Mouse (Mus musculus): ENCODE data around the gene Arl1. TPM values are rescaled to one million over a fixed set of nuclear protein-coding genes. Genes with fewer than 3 reads are reported as not detected.
"Not testable (repeated sequence)": the region's sequence is repeated elsewhere in the genome, so short reads cannot be mapped to it uniquely, and the experiment has no call there.

Arl1 gene
- polyA plus RNA-seq, 1 experiment from 2014 or later: 186 TPM

DNA sequence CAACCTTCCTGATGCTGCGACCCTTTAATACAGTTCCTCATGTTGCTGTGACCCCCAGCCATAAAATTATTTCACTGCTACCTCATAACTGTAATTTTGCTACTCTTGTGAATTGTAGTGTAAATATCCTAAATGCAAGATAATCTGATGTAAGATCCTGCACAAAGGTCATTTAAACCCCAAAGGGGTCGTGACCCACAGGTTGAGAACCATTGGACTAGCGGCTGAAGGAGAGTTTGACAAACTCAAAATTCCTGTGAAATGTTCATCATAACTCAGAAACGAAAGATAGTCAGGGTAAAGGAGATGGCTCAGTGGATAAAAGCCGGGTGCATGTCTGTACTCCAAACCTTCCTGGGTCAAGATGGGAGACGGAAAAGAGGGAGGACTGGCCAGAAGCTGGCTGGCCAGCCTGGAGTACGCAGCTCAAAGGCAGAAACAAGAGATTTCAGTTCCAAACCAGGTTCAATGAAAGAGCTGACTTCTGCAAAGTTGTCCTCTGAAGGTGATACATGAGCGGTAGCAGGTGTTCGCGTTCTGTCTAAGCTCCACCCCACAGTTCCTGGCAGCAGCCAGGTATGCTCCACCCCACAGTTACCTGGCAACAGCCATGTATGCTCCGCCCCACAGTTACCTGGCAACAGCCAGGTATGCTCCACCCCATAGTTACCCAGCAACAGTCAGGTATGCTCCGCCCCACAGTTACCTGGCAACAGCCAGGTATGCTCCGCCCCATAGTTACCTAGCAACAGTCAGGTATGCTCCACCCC is 13.5 kb upstream of the Arl1 start:
- Histone ChIP-seq H3K36me3 (ENCODE audit: control insufficient read depth, insufficient read depth, low read length) (no peaks in the 10 kb centered on the region), H3K9me3 (ENCODE audit: control insufficient read depth, low read length) (no peaks in the 10 kb centered on the region), H3K4me3 (ENCODE audit: low read length) (no peak overlapping the region), H3K27ac (ENCODE audit: low read depth, low read length) (no peak overlapping the region), H3K4me1 (ENCODE audit: control insufficient read depth, insufficient read depth, low read length) (no peaks in the 10 kb centered on the region), H3K4me2 (replicated peaks; ENCODE audit: low read depth, low read length) (no peak overlapping the region), H3K27me3 (ENCODE audit: control insufficient read depth, insufficient read depth, low read length) (no peaks in the 10 kb centered on the region), H3K9ac (ENCODE audit: low read depth, low read length) (no peak overlapping the region)
- 61% methylated on average over 13 of the region's 13 CpGs for WGBS
- ATAC-seq (ENCODE audit: low FRiP score, low TSS enrichment): no peak

DNA sequence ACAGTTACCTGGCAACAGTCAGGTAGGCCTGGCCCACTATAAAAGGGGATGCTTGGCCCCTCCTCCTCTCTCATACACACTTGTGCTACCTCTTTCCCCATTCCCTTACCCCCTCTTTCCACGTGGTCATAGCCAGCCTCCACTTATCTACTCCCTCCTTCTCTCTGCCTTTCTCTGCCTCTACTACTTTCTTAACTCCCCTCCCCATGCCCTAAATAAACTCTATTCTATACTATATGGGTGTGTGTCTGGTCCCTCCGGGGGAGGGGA is 13.0 kb upstream of the Arl1 start:
- Histone ChIP-seq H3K27me3 (ENCODE audit: control insufficient read depth, insufficient read depth, low read length) (no peaks in the 10 kb centered on the region), H3K4me3 (ENCODE audit: low read length) (no peak overlapping the region), H3K9ac (ENCODE audit: low read depth, low read length) (no peak overlapping the region), H3K9me3 (ENCODE audit: control insufficient read depth, low read length) (no peaks in the 10 kb centered on the region), H3K27ac (ENCODE audit: low read depth, low read length) (no peak overlapping the region), H3K4me2 (replicated peaks; ENCODE audit: low read depth, low read length) (no peak overlapping the region), H3K4me1 (ENCODE audit: control insufficient read depth, insufficient read depth, low read length) (no peaks in the 10 kb centered on the region), H3K36me3 (ENCODE audit: control insufficient read depth, insufficient read depth, low read length) (no peaks in the 10 kb centered on the region)
- WGBS: 43% methylated on average over 2 of the region's 2 CpGs
- no peak for ATAC-seq (ENCODE audit: low FRiP score, low TSS enrichment)

DNA sequence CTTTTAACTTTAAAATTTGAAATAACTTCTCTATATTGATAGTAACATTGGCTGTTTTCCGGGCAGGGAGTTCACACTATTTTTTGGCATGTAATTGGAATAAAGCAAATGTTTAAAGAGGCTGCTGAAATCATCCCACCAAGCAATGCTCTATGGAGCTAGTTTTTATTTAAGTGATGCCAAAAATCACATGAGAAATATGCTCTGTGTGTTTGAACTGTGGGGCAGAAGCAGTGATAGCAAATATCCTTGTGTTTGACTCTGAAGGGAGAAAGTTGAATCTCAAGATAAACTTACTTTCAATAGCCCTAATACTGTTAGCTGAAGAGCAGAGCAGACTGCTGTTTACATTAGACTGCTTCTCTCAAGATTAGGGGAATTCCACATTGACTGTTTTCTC is 11.0 kb upstream of the Arl1 start:
- H3K4me1 ChIP-seq (ENCODE audit: control insufficient read depth, insufficient read depth, low read length): no peaks in the 10 kb centered on the region
- H3K9me3 ChIP-seq (ENCODE audit: control insufficient read depth, low read length): no peaks in the 10 kb centered on the region
- no peaks in the 10 kb centered on the region for H3K27me3 ChIP-seq (ENCODE audit: control insufficient read depth, insufficient read depth, low read length)
- H3K9ac ChIP-seq (ENCODE audit: low read depth, low read length): no peak overlapping the region
- H3K27ac ChIP-seq (ENCODE audit: low read depth, low read length): no peak overlapping the region
- ATAC-seq (ENCODE audit: low FRiP score, low TSS enrichment): no peak
- 82% methylated on average over 1 of the region's 1 CpGs for WGBS
- H3K4me2 ChIP-seq (replicated peaks; ENCODE audit: low read depth, low read length): no peak overlapping the region
- no peak overlapping the region for H3K4me3 ChIP-seq (ENCODE audit: low read length)
- H3K36me3 ChIP-seq (ENCODE audit: control insufficient read depth, insufficient read depth, low read length): no peaks in the 10 kb centered on the region

DNA sequence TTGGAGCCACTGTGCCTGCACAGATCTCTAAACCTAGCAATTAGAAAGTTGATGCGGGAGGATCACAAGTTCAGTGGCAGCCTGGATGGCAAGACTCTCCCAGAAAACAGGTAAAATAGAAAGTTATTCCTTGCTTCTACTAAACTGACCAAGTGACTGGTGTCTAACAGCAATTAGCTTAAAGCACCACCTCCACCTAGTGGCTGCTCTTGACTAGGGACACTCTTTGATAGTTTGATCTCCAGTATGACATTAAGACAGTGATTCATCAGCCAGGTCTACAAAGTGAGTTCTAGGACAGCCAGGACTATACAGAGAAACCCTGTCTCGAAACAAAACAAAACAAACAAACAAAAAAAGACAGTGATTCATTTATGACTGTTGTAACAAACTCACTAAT is 5.3 kb upstream of the Arl1 start:
- Histone ChIP-seq H3K4me2 (replicated peaks; ENCODE audit: low read depth, low read length) (no peak overlapping the region), H3K27ac (ENCODE audit: low read depth, low read length) (no peak overlapping the region), H3K4me3 (ENCODE audit: low read length) (no peak overlapping the region), H3K9ac (ENCODE audit: low read depth, low read length) (no peak overlapping the region), H3K4me1 (ENCODE audit: control insufficient read depth, insufficient read depth, low read length) (no peaks in the 10 kb centered on the region), H3K36me3 (ENCODE audit: control insufficient read depth, insufficient read depth, low read length) (no peaks in the 10 kb centered on the region), H3K27me3 (ENCODE audit: control insufficient read depth, insufficient read depth, low read length) (no peaks in the 10 kb centered on the region), H3K9me3 (ENCODE audit: control insufficient read depth, low read length) (no peaks in the 10 kb centered on the region)
- WGBS: 51% methylated on average over 2 of the region's 2 CpGs
- ATAC-seq (ENCODE audit: low FRiP score, low TSS enrichment): no peak

DNA sequence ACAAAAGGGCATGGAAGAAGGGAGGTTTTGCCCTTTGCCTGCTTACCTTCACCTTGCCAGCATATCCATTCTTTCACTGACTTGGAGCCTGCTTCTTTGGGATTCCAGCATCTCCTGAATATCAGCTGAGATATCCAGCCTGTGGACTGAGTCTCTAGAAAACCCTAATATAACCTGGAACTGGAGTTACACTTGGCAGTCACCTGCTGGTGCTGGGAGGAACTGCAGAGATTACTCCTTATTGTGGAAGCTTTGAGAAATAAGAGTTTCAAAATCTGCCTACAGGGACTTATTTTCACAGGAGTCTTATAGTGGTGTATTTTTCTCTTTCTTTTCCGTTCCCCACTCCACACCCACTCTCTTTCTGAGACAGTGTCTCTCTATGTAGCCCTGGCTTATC is 3.5 kb upstream of the Arl1 start:
- no peak for ATAC-seq (ENCODE audit: low FRiP score, low TSS enrichment)
- Histone ChIP-seq H3K27ac (ENCODE audit: low read depth, low read length) (no peak overlapping the region), H3K9ac (ENCODE audit: low read depth, low read length) (no peak overlapping the region), H3K36me3 (ENCODE audit: control insufficient read depth, insufficient read depth, low read length) (no peaks in the 10 kb centered on the region), H3K4me3 (ENCODE audit: low read length) (no peak overlapping the region), H3K4me1 (ENCODE audit: control insufficient read depth, insufficient read depth, low read length) (no peaks in the 10 kb centered on the region), H3K4me2 (replicated peaks; ENCODE audit: low read depth, low read length) (no peak overlapping the region), H3K27me3 (ENCODE audit: control insufficient read depth, insufficient read depth, low read length) (no peaks in the 10 kb centered on the region), H3K9me3 (ENCODE audit: control insufficient read depth, low read length) (no peaks in the 10 kb centered on the region)
- 40% methylated on average over 1 of the region's 1 CpGs for WGBS

DNA sequence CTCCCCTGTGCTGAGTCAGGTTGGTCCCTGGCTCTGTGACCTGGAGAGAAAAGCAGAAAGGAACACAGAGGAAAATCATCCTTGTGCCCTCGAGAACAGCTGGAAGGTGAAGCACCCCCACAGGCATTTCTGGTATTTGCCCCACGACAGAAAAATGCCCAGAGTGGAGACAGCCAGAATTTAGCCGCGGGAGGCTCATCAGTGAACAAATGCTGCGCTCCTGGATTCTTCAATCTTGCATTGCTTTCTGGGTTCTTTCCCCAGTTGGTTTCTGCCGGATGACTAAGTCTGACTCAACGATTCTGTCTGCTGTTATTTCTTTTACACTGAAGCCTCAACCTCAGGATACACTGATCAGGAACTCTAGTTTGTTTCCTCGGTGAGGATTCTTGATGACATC is 2.5 kb upstream of the Arl1 start:
- H3K4me3 ChIP-seq (ENCODE audit: low read length): no peak overlapping the region
- no peaks in the 10 kb centered on the region for H3K27me3 ChIP-seq (ENCODE audit: control insufficient read depth, insufficient read depth, low read length)
- no peaks in the 10 kb centered on the region for H3K4me1 ChIP-seq (ENCODE audit: control insufficient read depth, insufficient read depth, low read length)
- no peaks in the 10 kb centered on the region for H3K36me3 ChIP-seq (ENCODE audit: control insufficient read depth, insufficient read depth, low read length)
- H3K27ac ChIP-seq (ENCODE audit: low read depth, low read length): no peak overlapping the region
- no peaks in the 10 kb centered on the region for H3K9me3 ChIP-seq (ENCODE audit: control insufficient read depth, low read length)
- no peak overlapping the region for H3K4me2 ChIP-seq (replicated peaks; ENCODE audit: low read depth, low read length)
- H3K9ac ChIP-seq (ENCODE audit: low read depth, low read length): no peak overlapping the region
- WGBS: 75% methylated on average over 8 of the region's 8 CpGs
- ATAC-seq (ENCODE audit: low FRiP score, low TSS enrichment): no peak

DNA sequence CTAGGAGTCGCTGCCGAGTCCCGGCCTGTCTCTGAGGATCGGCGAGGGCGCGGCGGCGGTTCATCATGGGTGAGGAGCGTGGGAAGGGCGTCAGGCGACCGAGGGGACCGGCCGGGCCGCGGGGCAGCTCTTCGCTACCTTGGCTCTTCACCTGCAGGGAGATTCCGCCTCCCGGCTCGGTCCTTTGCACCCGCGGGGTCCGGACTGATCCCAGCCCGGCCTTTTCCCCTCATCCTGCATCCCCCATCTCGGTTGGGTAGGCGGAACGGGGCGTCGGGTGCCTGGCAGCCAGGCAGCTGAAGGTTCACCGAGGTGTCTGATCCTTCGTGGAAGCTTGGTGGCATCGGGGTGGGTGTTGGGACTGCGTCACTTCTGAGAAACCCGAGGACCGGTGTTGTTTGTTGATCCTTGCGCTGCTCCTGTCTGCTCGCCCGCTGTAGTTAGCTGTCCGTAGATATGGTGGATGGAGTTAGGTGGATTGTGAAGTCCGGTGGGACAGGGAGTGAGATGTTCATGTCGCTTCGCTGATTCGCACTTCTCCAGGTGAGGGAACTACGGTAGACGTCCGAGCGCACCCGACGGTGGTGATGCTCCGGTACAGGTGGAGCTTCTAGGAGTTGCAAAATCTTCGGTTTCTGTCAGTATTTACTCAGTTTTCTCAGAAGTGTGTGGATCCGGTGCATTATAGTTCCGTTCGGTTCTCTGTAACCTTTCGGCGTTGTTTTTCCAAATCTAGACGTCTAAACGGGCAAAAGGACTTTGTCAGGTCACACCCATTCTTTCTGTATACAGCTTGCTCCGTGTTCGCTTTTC is 1.0 kb downstream of the Arl1 start:
- no peaks in the 10 kb centered on the region for H3K4me1 ChIP-seq (ENCODE audit: control insufficient read depth, insufficient read depth, low read length)
- H3K27me3 ChIP-seq (ENCODE audit: control insufficient read depth, insufficient read depth, low read length): no peaks in the 10 kb centered on the region
- peak overlapping the region; percentile 80; the same call in 1 of the 2 replicates for H3K27ac ChIP-seq (ENCODE audit: low read depth, low read length)
- WGBS: 3% methylated on average over 58 of the region's 61 CpGs
- peak overlapping the region; percentile 97 for H3K4me3 ChIP-seq (ENCODE audit: low read length)
- peak overlapping the region; percentile 96 for H3K9ac ChIP-seq (ENCODE audit: low read depth, low read length)
- peak; percentile 33 for ATAC-seq (ENCODE audit: low FRiP score, low TSS enrichment)
- no peaks in the 10 kb centered on the region for H3K9me3 ChIP-seq (ENCODE audit: control insufficient read depth, low read length)
- peak overlapping the region; percentile 91 for H3K4me2 ChIP-seq (replicated peaks; ENCODE audit: low read depth, low read length)
- H3K36me3 ChIP-seq (ENCODE audit: control insufficient read depth, insufficient read depth, low read length): peaks cover 6% of the 10 kb centered on the region; the same call in 1 of the 2 replicates

DNA sequence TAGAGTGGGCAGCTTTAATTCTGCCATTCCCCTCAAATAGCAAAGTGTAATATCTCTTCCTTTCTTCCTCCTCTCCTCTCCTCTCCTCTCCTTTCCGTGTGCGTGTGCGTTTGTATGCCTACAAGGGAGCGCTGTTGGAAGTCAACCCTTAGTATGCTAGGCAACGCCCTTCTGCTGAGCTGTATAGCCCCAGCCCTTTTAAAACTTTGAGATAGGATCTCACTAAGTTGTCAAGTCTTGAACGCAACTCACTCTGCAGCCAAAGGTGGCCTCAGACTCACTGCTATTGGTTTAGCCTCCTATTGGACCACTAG is 1.6 kb downstream of the Arl1 start:
- Histone ChIP-seq H3K4me2 (replicated peaks; ENCODE audit: low read depth, low read length) (peak overlapping the region; percentile 91), H3K4me1 (ENCODE audit: control insufficient read depth, insufficient read depth, low read length) (no peaks in the 10 kb centered on the region), H3K27ac (ENCODE audit: low read depth, low read length) (no peak overlapping the region), H3K27me3 (ENCODE audit: control insufficient read depth, insufficient read depth, low read length) (no peaks in the 10 kb centered on the region), H3K36me3 (ENCODE audit: control insufficient read depth, insufficient read depth, low read length) (peaks cover 12% of the 10 kb centered on the region; the same call in 1 of the 2 replicates), H3K9ac (ENCODE audit: low read depth, low read length) (peak overlapping the region; percentile 96), H3K9me3 (ENCODE audit: control insufficient read depth, low read length) (no peaks in the 10 kb centered on the region), H3K4me3 (ENCODE audit: low read length) (peak overlapping the region; percentile 97)
- 16% methylated on average over 6 of the region's 6 CpGs for WGBS
- ATAC-seq (ENCODE audit: low FRiP score, low TSS enrichment): no peak

DNA sequence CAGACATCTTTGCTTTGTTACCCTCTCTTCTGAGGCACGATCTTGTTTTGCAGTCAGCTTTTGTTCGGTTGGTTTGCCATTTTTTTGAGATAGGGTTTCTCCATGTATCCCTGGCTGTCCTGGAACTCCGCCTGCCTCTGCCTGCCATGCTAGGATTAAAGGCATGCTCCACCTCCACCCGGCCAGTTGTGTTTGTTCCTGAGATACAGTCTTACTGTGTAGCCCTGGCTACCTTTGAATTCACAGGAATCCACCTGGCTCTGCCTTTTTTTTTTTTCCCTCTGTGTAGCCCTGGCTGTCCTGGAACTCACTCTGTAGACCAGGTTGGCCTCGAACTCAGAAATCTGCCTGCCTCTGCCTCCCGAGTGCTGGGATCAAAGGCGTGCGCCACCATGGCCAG is 8.4 kb downstream of the Arl1 start:
- 97% methylated on average over 8 of the region's 8 CpGs for WGBS
- not testable (repeated sequence) for H3K4me2 ChIP-seq (replicated peaks; ENCODE audit: low read depth, low read length); H3K4me3 ChIP-seq (ENCODE audit: low read length); H3K4me1 ChIP-seq (ENCODE audit: control insufficient read depth, insufficient read depth, low read length); H3K9ac ChIP-seq (ENCODE audit: low read depth, low read length); H3K9me3 ChIP-seq (ENCODE audit: control insufficient read depth, low read length); H3K27ac ChIP-seq (ENCODE audit: low read depth, low read length); H3K27me3 ChIP-seq (ENCODE audit: control insufficient read depth, insufficient read depth, low read length); ATAC-seq (ENCODE audit: low FRiP score, low TSS enrichment)
- peaks cover 56% of the 10 kb centered on the region for H3K36me3 ChIP-seq (ENCODE audit: control insufficient read depth, insufficient read depth, low read length)
